Mouse (Mus musculus) heart, embryonic 15.5 days (tissue): ENCODE results near the gene Zfp324. TPM values are rescaled to one million over a fixed set of nuclear protein-coding genes. Genes with fewer than 3 reads are reported as not detected.
A peak's percentile ranks its signal among the peaks of the same experiment; 100 is the strongest.

Source experiments
- ATAC-seq: fragments of 200-750 bp; cut with Nextera tagmentation; replicated peaks from 2 replicates; pipeline ENCODE4 v1.8.0; 2017; ENCODE audit warnings: low read depth, moderate TSS enrichment; ENCODE audit not compliant: insufficient number of reproducible peaks, insufficient read depth, low FRiP score
- H3K27ac ChIP-seq: fragments of 300-500 bp; sonication (generic); 2 replicates; pipeline ENCODE4 v1.5.1; 2015; ENCODE audit warnings: mild to moderate bottlenecking, inconsistent platforms
- H3K27me3 ChIP-seq: fragments of 300-500 bp; sonication (generic); 2 replicates; pipeline ENCODE4 v1.6.1; 2015; ENCODE audit warnings: inconsistent platforms
- H3K36me3 ChIP-seq: fragments of 300-500 bp; sonication (generic); 2 replicates; pipeline ENCODE4 v1.6.1; 2015; ENCODE audit warnings: mild to moderate bottlenecking, inconsistent platforms
- H3K4me1 ChIP-seq: fragments of 300-500 bp; sonication (generic); replicated peaks from 2 replicates; pipeline ENCODE4 v1.6.1; 2015; ENCODE audit warnings: inconsistent platforms
- H3K4me2 ChIP-seq: fragments of 300-500 bp; sonication (generic); 2 replicates; pipeline ENCODE4 v1.6.1; 2015; ENCODE audit warnings: inconsistent platforms, mild to moderate bottlenecking, moderate library complexity
- H3K4me3 ChIP-seq: fragments of 300-500 bp; sonication (generic); 2 replicates; pipeline ENCODE4 v1.5.1; 2015; ENCODE audit warnings: mild to moderate bottlenecking, inconsistent platforms
- H3K9ac ChIP-seq: fragments of 300-500 bp; sonication (generic); 2 replicates; pipeline ENCODE4 v1.6.1; 2015; ENCODE audit warnings: mild to moderate bottlenecking, inconsistent platforms
- H3K9me3 ChIP-seq: fragments of 300-500 bp; sonication (generic); replicated peaks from 2 replicates; pipeline ENCODE4 v1.6.1; 2016; ENCODE audit warnings: inconsistent platforms
- WGBS: fragments of 180-500 bp; shearing (Covaris S2); methylation state at CpG from one replicate; pipeline ENCODE4 v1.1.7; 2015; ENCODE audit warnings: mixed read lengths; 5-methylcytosine and 5-hydroxymethylcytosine counted together
- polyA plus RNA-seq: library from polyadenylated mRNA; unstranded; fragments of >200 nt; fragmentation: Nextera tagmentation; extraction: Ambion mirVana; gene quantifications from 2 replicates; pipeline ENCODE4 v1.2.1, GENCODE M21; 2015

Gene Zfp324
- polyA plus RNA-seq, 1 experiment from 2014 or later: 5.2 TPM

DNA sequence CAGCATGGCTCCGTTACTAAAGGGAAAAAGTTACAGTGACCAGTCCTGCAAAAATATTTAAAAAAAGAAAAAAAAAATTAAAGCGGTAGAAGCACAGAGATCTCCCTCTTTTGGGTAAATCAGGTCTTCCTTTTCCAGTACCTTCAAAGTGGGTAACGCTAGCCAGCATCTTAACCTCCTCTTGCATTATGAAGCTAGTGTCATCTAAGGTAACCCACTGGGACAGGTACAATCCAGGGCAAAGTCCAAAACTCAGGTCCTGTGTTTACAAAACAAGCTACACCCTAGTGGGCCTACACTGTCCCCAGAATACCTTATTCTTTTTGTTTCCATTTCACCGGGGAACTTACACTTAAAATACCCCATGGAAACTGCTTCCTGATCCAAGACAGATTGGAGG, 48.0 kb downstream of the Zfp324 start:
- Histone ChIP-seq H3K4me3 (no peak overlapping the region), H3K36me3 (no peaks in the 10 kb centered on the region), H3K4me1 (peaks cover 10% of the 10 kb centered on the region), H3K9ac (no peak overlapping the region), H3K9me3 (no peaks in the 10 kb centered on the region), H3K27me3 (no peaks in the 10 kb centered on the region), H3K4me2 (no peak overlapping the region), H3K27ac (no peak overlapping the region)
- 58% methylated on average over 4 of the region's 4 CpGs for WGBS
- no peak for ATAC-seq

DNA sequence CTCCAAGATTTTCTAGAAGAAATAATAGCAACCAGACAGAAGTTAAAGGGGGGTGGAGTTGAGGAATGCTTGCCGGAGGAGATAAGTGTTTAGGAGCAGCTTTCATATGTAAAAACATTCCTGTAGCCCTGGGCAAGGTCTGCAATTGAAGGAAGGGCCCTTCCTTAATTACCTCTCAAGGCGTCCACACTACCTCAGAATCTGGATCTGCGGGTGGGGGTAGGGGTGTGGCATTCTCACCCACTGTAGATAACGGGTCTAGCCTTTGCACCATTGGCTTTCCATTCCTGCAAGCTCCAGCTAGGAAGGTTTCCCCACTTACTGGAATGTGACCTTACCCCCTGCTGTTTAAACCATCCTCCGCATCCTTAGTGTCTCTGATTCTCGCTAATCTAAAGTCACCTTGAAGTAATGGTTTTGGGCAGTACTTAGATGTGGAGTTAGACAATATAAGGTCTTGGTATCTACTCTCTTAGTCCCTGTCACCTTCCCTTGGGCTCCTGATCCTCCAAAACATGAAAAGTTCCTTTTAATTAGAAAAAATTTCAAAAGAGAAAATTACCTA, 48.7 kb downstream of the Zfp324 start:
- ATAC-seq: no peak
- no peak overlapping the region for H3K4me3 ChIP-seq
- WGBS: 37% methylated on average over 6 of the region's 6 CpGs
- no peaks in the 10 kb centered on the region for H3K27me3 ChIP-seq
- H3K9ac ChIP-seq: no peak overlapping the region
- no peaks in the 10 kb centered on the region for H3K36me3 ChIP-seq
- H3K4me2 ChIP-seq: no peak overlapping the region
- no peaks in the 10 kb centered on the region for H3K9me3 ChIP-seq
- peaks cover 6% of the 10 kb centered on the region for H3K4me1 ChIP-seq
- H3K27ac ChIP-seq: no peak overlapping the region

GRCm38 (mm10) chr7:13015217-13015616, 49.6 kb downstream of the Zfp324 start:
- 74% methylated on average over 1 of the region's 1 CpGs for WGBS
- Histone ChIP-seq H3K9me3 (no peaks in the 10 kb centered on the region), H3K27ac (no peak overlapping the region), H3K4me3 (no peak overlapping the region), H3K27me3 (no peaks in the 10 kb centered on the region), H3K4me2 (no peak overlapping the region), H3K4me1 (peaks cover 5% of the 10 kb centered on the region), H3K9ac (no peak overlapping the region), H3K36me3 (no peaks in the 10 kb centered on the region)
- no peak for ATAC-seq

DNA sequence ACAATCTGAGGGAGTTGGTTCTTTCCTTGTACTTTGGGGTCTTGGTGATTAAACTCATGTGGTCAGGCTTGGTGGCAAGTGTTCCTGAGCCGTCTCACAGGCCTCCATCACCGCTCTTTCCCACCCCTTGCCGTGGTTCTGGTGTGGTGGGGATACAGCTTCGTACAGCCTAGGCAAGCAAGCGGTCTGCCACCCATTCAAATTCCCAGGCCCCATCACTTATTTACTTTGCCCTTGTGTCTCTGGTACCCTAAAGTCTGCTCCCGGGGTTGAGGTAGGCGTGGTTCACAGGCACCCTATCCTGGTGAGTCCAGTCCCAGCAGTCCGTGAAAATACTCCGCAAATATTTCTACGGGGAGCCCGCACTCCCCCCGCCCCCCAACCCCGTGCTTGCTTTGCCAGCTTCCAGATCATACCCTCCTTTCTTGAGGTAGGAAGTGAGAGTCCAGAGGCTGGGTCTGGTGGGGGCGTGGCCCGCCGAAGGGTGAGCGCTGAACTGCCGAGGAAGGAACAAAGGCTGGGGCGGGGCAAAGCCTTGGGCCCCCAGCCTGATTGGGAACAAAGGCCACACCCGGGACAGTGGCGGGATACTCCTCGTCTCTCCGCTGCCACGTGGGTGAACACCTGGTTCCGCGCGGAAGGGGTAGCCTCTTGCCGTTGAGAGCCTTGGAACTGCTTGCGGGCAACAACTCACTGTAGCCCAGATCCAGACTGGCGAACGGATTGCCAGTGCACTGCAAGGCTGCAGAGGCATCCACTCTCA, 57.3 kb downstream of the Zfp324 start:
- ATAC-seq: peak; percentile 59
- Histone ChIP-seq H3K4me1 (peaks cover 30% of the 10 kb centered on the region), H3K27me3 (no peaks in the 10 kb centered on the region), H3K36me3 (peaks cover 18% of the 10 kb centered on the region), H3K4me2 (peak overlapping the region; percentile 85), H3K9me3 (no peaks in the 10 kb centered on the region), H3K27ac (peak overlapping the region; percentile 99), H3K9ac (peak overlapping the region; percentile 98), H3K4me3 (peak overlapping the region; percentile 97)
- WGBS: 4% methylated on average over 31 of the region's 31 CpGs

Other genes with a start within 250 kb of the Zfp324 start
- gene Vmn2r56, start 230.8 kb upstream of the Zfp324 start, polyA plus RNA-seq: not detected in 2 replicates
- 4.7 and 5.9 TPM in 2 replicates for gene Zscan18, start 162.2 kb upstream of the Zfp324 start, polyA plus RNA-seq
- 9.6 and 10.2 TPM in 2 replicates for gene Zfp329, start 147.0 kb upstream of the Zfp324 start, polyA plus RNA-seq
- 22.1 and 22.9 TPM in 2 replicates for gene Zfp110, start 131.1 kb upstream of the Zfp324 start, polyA plus RNA-seq
- gene Zfp128, start 84.7 kb upstream of the Zfp324 start, polyA plus RNA-seq: 2.9 and 3.3 TPM in 2 replicates
- gene Zscan22, start 68.0 kb upstream of the Zfp324 start, polyA plus RNA-seq: 9.5 and 11.2 TPM in 2 replicates
- gene Rps5, start 43.5 kb upstream of the Zfp324 start, polyA plus RNA-seq: 453 and 535 TPM in 2 replicates
- gene Rnf225, start 38.4 kb upstream of the Zfp324 start, polyA plus RNA-seq: 0.47 and 0.49 TPM in 2 replicates
- 5.0 and 6.4 TPM in 2 replicates for gene Zfp446, start 12.0 kb downstream of the Zfp324 start, polyA plus RNA-seq
- gene Slc27a5, start 32.4 kb downstream of the Zfp324 start, polyA plus RNA-seq: 0.14 TPM in 1 of 2 replicates, not detected in the other
- 116 and 173 TPM in 2 replicates for gene Trim28, start 33.3 kb downstream of the Zfp324 start, polyA plus RNA-seq
- 12.2 and 18.0 TPM in 2 replicates for gene Zbtb45, start 44.2 kb downstream of the Zfp324 start, polyA plus RNA-seq
- gene Chmp2a, start 69.0 kb downstream of the Zfp324 start, polyA plus RNA-seq: 129 and 133 TPM in 2 replicates
- 107 and 130 TPM in 2 replicates for gene Ube2m, start 72.4 kb downstream of the Zfp324 start, polyA plus RNA-seq
- gene Mzf1, start 88.9 kb downstream of the Zfp324 start, polyA plus RNA-seq: 1.5 and 2.1 TPM in 2 replicates
- not detected in 2 replicates for gene Vmn1r85, start 129.3 kb downstream of the Zfp324 start, polyA plus RNA-seq
- not detected in 2 replicates for gene Vmn1r86, start 154.1 kb downstream of the Zfp324 start, polyA plus RNA-seq
- gene Vmn1r87, start 174.3 kb downstream of the Zfp324 start, polyA plus RNA-seq: not detected in 2 replicates
- not detected in 2 replicates for gene Vmn1r88, start 193.7 kb downstream of the Zfp324 start, polyA plus RNA-seq
- gene Vmn1r89, start 247.2 kb downstream of the Zfp324 start, polyA plus RNA-seq: not detected in 2 replicates